Mouse (Mus musculus): ENCODE measurements at regions not wholly inside any gene's neighbourhood (a gene's known extent, or its start where the extent isn't known, plus 50 kb on each side); places are given as distances from the start of the nearest gene placed in this dataset.

DNA sequence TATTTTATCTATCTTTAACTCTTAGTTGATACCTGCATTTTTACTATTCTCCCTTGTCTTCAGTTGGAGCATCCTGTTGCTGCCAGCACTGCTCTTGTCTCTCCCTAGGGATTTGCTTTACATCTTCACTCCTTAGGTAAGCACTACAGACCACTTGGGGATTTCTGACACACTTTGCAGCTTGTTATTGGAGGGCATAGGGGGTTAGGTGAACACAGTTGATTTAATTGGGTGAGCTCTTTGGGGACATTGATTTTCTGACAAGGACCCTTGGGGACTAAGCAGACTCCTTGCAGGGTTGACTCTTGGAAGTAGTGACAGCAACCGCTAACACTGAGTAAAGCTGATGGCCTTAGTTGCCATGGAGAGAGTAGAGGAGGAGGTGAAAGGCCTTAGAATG is 309.0 kb upstream of the Tram1l1 start:
- no peak for TF ChIP-seq ZC3H11A (IDR thresholded peaks at IDR 0.05; ENCODE audit: borderline replicate concordance, low read depth, low read length)
- TF ChIP-seq HCFC1 (IDR thresholded peaks at IDR 0.05; ENCODE audit: borderline replicate concordance, insufficient read depth, low read length): no peak
